Mouse (Mus musculus) forebrain, embryonic 12.5 days (tissue): ENCODE data around the gene Ago4. TPM values are rescaled to one million over a fixed set of nuclear protein-coding genes. Genes with fewer than 3 reads are reported as not detected.

Source experiments
- ATAC-seq: fragments of 200-750 bp; cut with Nextera tagmentation; 2 replicates; pipeline ENCODE4 v1.8.0; 2017; ENCODE audit warnings: moderate TSS enrichment; ENCODE audit not compliant: low FRiP score
- H3K27ac ChIP-seq: fragments of 300-500 bp; sonication (generic); 2 replicates; pipeline ENCODE4 v1.5.1; 2016; ENCODE audit warnings: mild to moderate bottlenecking
- H3K27me3 ChIP-seq: fragments of 300-500 bp; sonication (generic); 2 replicates; pipeline ENCODE4 v1.6.1; 2016; ENCODE audit warnings: mild to moderate bottlenecking
- H3K36me3 ChIP-seq: fragments of 300-500 bp; sonication (generic); replicated peaks from 2 replicates; pipeline ENCODE4 v1.6.1; 2016; ENCODE audit warnings: mild to moderate bottlenecking
- H3K4me1 ChIP-seq: fragments of 300-500 bp; sonication (generic); 2 replicates; pipeline ENCODE4 v1.6.1; 2016
- H3K4me2 ChIP-seq: fragments of 300-500 bp; sonication (generic); 2 replicates; pipeline ENCODE4 v1.6.1; 2016; ENCODE audit warnings: mild to moderate bottlenecking, moderate library complexity
- H3K4me3 ChIP-seq: fragments of 300-500 bp; sonication (generic); replicated peaks from 2 replicates; pipeline ENCODE4 v1.5.1; 2016; ENCODE audit warnings: mild to moderate bottlenecking
- H3K9ac ChIP-seq: fragments of 300-500 bp; sonication (generic); 2 replicates; pipeline ENCODE4 v1.6.1; 2016; ENCODE audit warnings: mild to moderate bottlenecking
- H3K9me3 ChIP-seq: fragments of 300-500 bp; sonication (generic); 2 replicates; pipeline ENCODE4 v1.6.1; 2016
- WGBS: fragments of 180-500 bp; shearing (Covaris S2); methylation state at CpG from one replicate; pipeline ENCODE4 v1.1.7; 2016; 5-methylcytosine and 5-hydroxymethylcytosine counted together
- microRNA-seq: library from miRNA; unstranded; fragments of <30 nt; microRNA quantifications from one replicate; pipeline ENCODE4, GENCODE M21; 2017
- polyA plus RNA-seq: library from polyadenylated mRNA; unstranded; fragments of >200 nt; fragmentation: Nextera tagmentation; extraction: Ambion mirVana; gene quantifications from 2 replicates; pipeline ENCODE4 v1.2.1, GENCODE M21; 2016

Ago4 gene
- polyA plus RNA-seq, 1 experiment from 2014 or later = 6.1 TPM

DNA sequence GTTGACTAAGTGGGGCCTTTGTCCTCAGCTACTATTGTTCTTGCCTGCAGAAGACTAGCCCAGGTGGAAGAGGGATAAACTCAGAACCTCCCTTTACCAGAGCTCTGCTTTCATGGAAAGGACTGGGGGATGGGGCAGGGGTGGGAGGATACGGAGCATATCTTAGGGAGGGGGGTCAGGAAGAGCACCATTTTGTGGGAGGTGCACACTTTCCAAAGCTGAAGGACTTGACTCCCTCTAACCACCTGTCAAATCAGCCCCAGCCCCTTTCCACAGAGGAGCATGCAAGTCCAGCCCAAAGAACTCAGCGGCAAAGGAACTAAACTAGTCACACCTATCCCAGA is 68.4 kb downstream of the Ago4 start:
- H3K36me3 ChIP-seq = peaks cover 19% of the 10 kb centered on the region
- peak overlapping the region; percentile 99 for H3K27ac ChIP-seq
- H3K27me3 ChIP-seq = no peaks in the 10 kb centered on the region
- ATAC-seq = no peak
- peak overlapping the region; percentile 91 for H3K4me3 ChIP-seq
- peak overlapping the region; percentile 74 for H3K4me2 ChIP-seq
- no peaks in the 10 kb centered on the region for H3K9me3 ChIP-seq
- H3K4me1 ChIP-seq = peaks cover 60% of the 10 kb centered on the region
- H3K9ac ChIP-seq = peak overlapping the region; percentile 94
- 3% methylated on average over 2 of the region's 2 CpGs for WGBS

DNA sequence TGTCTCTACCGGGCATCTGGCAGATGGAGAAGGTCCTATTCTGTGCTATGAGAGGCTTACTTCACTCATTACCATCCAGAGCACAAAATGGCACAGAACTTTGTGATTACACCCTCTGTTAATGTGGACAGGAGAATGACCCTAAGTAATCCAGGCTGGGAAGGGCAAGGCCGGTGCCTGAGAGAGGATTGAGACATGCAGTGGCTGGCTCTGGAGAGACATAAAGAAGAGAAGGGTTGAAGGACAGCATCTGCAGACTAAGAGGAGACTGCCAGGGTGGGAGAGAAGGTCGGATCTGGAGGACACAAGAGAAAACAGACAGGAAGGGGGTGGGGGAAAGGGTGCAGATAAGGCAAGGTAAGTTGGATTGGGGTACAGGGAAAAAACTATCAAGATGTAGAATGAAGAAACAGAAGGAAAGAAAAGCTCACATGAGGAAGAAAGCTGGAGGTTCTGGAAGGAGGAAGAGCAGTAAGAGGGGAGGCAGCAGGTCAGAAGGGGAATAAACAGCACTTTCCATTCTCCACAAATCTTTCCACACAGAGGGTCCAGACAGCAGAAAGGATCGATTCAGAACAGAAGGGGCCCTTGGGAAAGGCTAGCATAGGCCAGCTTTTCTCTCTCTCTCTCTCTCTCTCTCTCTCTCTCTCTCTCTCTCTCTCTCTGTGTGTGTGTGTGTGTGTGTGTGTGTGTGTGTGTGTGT is 68.9 kb downstream of the Ago4 start:
- WGBS = 14% methylated on average over 4 of the region's 4 CpGs

DNA sequence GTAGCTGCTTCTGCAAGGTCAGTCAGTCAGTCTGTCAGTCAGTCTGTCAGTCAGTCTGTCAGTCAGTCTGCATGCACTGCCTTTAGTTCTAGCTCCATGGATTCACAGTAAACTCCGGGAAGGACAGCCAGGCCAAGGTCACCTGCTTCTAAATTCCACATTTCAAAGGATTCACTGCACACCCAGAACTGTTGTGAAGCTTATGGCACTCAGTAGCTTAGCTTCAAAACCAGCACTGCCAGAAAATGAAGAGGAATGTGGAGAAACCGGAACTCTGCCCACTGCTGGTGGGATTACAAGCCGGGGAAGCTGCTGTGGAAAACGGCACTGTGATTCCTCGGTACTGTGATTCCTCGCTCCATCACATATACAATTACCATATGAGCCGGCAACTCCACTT is 77.8 kb downstream of the Ago4 start:
- Histone ChIP-seq H3K4me2 (no peak overlapping the region), H3K4me3 (no peak overlapping the region), H3K4me1 (no peaks in the 10 kb centered on the region), H3K9ac (no peak overlapping the region), H3K27me3 (no peaks in the 10 kb centered on the region), H3K36me3 (peaks cover 98% of the 10 kb centered on the region), H3K27ac (0 out of 2 replicates have a peak overlapping the region, but pooled peaks have one; percentile 13), H3K9me3 (no peaks in the 10 kb centered on the region)
- ATAC-seq = no peak
- WGBS = 92% methylated on average over 7 of the region's 7 CpGs

More for the DNA sequence above, 68.9 kb downstream of the Ago4 start:
- Histone ChIP-seq H3K4me2 (peak overlapping the region; percentile 74), H3K9ac (peak overlapping the region; percentile 94), H3K27ac (peak overlapping the region; percentile 99), H3K4me1 (peaks cover 60% of the 10 kb centered on the region), H3K9me3 (no peaks in the 10 kb centered on the region), H3K36me3 (peaks cover 25% of the 10 kb centered on the region), H3K4me3 (peak overlapping the region; percentile 91), H3K27me3 (no peaks in the 10 kb centered on the region)
- no peak for ATAC-seq

DNA sequence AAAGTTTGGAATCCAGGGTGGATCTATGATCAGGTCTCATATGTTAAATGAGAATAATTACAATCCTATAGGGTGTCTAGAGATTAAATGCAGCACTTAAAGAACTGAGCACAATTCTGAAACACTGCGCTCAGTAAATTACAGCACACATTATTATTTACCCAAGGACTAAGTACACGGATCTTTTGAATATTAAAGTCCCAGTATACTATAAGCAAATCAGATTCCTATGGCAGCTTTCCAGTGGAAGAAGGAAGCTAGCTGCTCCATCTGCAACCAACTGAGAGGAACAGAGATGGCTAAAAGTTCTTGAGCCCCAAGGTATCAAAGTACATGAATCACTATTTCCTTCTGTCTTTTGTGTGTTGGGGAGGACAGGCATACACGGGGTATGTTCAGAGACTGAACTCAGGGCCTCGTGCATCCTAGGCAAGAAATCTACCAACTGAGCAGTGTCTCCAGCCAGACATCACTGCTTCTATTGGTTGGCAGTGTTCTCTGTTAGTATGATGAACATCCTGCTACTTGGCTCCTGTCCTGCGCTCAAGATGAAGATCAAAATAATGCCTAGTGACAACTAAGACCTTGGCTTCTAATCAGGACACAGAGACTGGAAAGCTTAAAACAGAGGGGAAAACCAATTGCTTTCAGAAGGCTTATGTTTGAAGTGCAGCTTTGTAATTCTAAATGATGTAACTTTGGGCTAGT is 78.6 kb downstream of the Ago4 start:
- 94% methylated on average over 5 of the region's 5 CpGs for WGBS

DNA sequence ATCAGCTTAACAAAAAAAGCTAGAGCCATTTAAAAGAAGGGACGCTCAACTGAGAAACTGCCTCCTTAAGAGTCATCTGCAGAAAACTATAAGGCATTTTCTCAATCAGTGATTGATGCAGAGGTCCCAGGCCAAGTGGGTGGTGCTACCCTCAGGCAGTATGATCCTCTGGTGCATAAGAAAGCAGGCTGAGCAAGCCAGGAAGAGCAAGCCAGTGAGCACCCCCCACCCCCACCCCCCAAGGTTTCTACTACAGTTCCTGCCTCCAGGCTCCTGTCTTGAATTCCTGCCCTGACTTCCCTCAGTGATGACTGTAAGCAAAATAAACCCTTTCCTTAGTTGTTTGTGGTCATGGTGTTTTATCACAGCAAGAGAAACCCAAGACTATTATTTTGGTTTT is 83.0 kb downstream of the Ago4 start:
- Histone ChIP-seq H3K4me3 (no peak overlapping the region), H3K27me3 (no peaks in the 10 kb centered on the region), H3K4me2 (no peak overlapping the region), H3K9me3 (no peaks in the 10 kb centered on the region), H3K9ac (no peak overlapping the region), H3K4me1 (no peaks in the 10 kb centered on the region), H3K27ac (no peak overlapping the region), H3K36me3 (peaks cover 90% of the 10 kb centered on the region)
- WGBS = 90% methylated on average over 1 of the region's 1 CpGs
- no peak for ATAC-seq

More for the DNA sequence above, 78.6 kb downstream of the Ago4 start:
- Histone ChIP-seq H3K4me1 (no peaks in the 10 kb centered on the region), H3K9me3 (no peaks in the 10 kb centered on the region), H3K9ac (no peak overlapping the region), H3K27me3 (no peaks in the 10 kb centered on the region), H3K4me3 (no peak overlapping the region), H3K27ac (no peak overlapping the region), H3K36me3 (peaks cover 96% of the 10 kb centered on the region), H3K4me2 (no peak overlapping the region)
- ATAC-seq = no peak

DNA sequence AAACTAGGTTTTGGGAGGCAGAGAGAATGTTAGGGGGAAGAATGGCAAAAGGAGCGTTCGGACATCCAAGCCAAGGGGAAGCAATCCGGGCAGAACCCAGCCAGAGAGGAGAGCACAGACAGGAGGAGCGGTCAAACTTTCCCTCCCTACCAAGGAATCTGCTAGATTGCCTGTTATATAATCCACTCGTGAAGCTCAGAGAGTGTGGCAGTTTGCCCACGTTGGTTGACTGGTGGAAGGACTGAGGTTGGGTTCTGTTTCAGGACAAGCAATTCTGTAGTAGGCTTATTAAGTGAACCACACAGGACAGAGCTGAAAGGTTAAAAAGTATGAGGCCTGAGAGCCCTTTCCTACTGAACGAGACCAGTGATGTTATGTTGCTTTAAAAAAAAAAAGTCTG is 86.1 kb downstream of the Ago4 start:
- Histone ChIP-seq H3K4me2 (no peak overlapping the region), H3K9me3 (no peaks in the 10 kb centered on the region), H3K9ac (no peak overlapping the region), H3K27me3 (no peaks in the 10 kb centered on the region), H3K4me3 (no peak overlapping the region), H3K36me3 (peaks cover 84% of the 10 kb centered on the region), H3K4me1 (no peaks in the 10 kb centered on the region), H3K27ac (no peak overlapping the region)
- 90% methylated on average over 7 of the region's 7 CpGs for WGBS
- no peak for ATAC-seq

DNA sequence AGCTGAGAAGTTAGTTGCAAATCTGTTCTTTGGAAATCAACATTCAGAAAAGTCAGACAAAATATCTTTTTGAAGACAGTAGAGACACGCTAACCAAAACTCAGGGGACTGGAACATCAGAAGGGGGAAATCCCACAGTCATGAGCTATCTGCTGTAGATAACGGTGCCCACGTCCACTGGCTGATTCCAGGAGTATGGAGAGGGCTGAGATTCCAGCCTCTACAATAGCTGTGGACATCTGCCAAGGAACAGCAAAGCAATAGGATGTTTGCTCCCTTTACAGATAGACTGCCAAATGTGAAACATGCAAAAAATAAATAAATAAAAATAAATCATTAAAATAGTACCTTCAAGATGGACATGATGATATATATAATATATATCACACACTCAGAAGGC is 88.7 kb downstream of the Ago4 start:
- no peak overlapping the region for H3K9ac ChIP-seq
- no peak overlapping the region for H3K4me2 ChIP-seq
- peaks cover 87% of the 10 kb centered on the region for H3K36me3 ChIP-seq
- H3K4me1 ChIP-seq = no peaks in the 10 kb centered on the region
- 90% methylated on average over 3 of the region's 3 CpGs for WGBS
- no peaks in the 10 kb centered on the region for H3K9me3 ChIP-seq
- no peaks in the 10 kb centered on the region for H3K27me3 ChIP-seq
- no peak overlapping the region for H3K27ac ChIP-seq
- no peak for ATAC-seq
- no peak overlapping the region for H3K4me3 ChIP-seq

Small RNA genes lying within 50 kb of the gene (microRNA-seq; reads per million reads assigned to microRNA genes)
- 1.2 reads per million for gene Mir7119

Other genes starting within 250 kb of the Ago4 start
- 16.0 and 22.6 TPM in 2 replicates for gene Col8a2, start 246.7 kb downstream of the Ago4 start, polyA plus RNA-seq
- 68.5 and 72.4 TPM in 2 replicates for gene Adprhl2, start 211.8 kb downstream of the Ago4 start, polyA plus RNA-seq
- 7.7 and 10.8 TPM in 2 replicates for gene Tekt2, start 207.8 kb downstream of the Ago4 start, polyA plus RNA-seq
- gene Ago3, start 103.9 kb downstream of the Ago4 start, polyA plus RNA-seq = 16.1 and 20.0 TPM in 2 replicates
- gene Ago1, start 64.9 kb downstream of the Ago4 start, polyA plus RNA-seq = 20.1 and 23.4 TPM in 2 replicates
- 47.8 and 49.3 TPM in 2 replicates for gene Clspn, start 23.5 kb upstream of the Ago4 start, polyA plus RNA-seq
- gene 5730409E04Rik, start 76.3 kb upstream of the Ago4 start, polyA plus RNA-seq = 1.3 and 2.6 TPM in 2 replicates
- gene Psmb2, start 144.2 kb upstream of the Ago4 start, polyA plus RNA-seq = 472 and 480 TPM in 2 replicates
- 0.87 and 1.2 TPM in 2 replicates for gene Tfap2e, start 202.8 kb upstream of the Ago4 start, polyA plus RNA-seq
- 46.4 and 52.3 TPM in 2 replicates for gene Ncdn, start 220.0 kb upstream of the Ago4 start, polyA plus RNA-seq
- 32.9 and 33.5 TPM in 2 replicates for gene AU040320, start 220.1 kb upstream of the Ago4 start, polyA plus RNA-seq